Mouse (Mus musculus): ENCODE measurements around the gene Ppp2r5c. TPM values are rescaled to one million over a fixed set of nuclear protein-coding genes. Genes with fewer than 3 reads are reported as not detected.

Gene Ppp2r5c
- polyA plus RNA-seq, 1 experiment = 65.3 TPM

DNA sequence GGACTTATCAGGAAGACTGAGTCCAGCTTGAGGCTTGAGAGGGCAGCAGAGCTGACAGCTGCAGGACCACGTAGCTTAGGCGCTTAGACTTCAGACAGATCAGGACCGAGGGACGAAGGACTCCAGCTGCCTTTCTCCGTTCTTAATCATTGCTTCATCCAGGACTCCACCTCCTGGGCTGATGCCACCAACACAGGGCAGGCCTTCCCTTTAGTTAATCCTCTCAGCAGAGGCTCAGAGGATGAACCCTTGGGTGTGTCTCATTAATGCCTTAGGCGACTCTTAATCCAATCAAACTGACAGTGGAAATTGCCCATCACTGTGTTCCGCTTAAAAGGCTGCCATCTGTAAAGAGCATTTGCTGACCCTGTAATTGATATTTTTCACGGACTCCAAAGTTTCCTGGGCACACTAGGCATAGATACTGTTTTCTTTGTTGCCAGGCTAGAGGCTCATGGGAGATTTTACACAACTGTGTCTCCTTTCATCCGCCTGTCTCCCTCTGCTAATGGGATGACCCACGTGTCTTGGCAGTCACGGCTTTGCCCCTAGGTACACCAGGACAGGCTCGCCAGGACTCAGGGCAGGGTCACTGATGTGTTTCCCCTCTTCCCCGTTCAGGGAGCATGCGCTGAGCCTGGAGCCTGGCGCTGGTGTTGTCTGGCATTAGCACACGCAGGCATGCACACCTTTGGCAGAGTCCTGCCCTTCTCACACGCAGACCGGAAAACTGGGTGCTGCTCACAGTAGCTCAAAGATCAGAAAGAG is 110.1 kb downstream of the Ppp2r5c start:
- no peak for DNase-seq (ENCODE audit: low spot score)

- DNase-seq (ENCODE audit: low spot score) = no peak
These were observed 111.3 kb downstream of the Ppp2r5c start for GRCm38 (mm10) chr12:110558175-110558574.

GRCm38 (mm10) chr12:110563383-110563782 is 116.5 kb downstream of the Ppp2r5c start:
- DNase-seq (ENCODE audit: low spot score) = no peak

DNA sequence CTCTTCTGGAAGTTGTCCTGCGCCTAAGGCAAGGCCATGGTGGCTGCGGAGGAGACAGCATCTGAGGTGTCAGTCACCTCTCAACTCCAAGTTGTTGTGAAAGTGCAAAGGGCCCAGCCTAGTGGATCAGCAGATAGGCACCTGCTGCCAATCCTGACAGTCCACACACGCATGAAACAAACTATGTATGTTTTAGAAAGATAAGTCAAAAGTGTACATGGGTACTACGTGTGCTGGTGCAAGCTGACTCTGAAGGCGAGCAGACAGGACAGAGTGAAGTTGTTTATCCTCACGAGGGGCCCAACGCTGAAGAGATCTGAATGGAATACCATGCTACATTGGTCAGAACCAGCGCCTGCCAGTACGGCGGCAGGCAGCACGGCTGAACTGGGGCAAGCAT is 117.9 kb downstream of the Ppp2r5c start:
- no peak for DNase-seq (ENCODE audit: low spot score)

DNA sequence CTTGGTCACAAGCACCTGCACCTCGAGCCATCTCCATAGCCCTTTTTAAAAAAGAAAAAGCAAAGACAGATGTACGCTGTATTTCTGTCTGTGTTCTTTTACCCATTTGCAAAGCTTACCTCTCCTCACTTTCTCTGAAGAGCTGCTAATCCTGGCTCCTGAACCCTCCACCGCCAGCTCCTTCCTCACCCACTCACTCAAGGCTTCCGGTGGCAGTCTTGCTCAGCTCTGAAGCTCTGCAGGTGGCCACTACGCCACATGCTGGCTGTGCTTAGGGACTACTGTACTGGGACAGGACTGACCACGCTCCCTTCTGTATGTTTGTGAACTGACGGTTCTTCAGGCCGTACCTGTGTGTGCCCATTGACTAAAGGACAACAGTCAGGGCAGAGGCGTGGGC is 119.4 kb downstream of the Ppp2r5c start:
- DNase-seq (ENCODE audit: low spot score) = no peak

DNA sequence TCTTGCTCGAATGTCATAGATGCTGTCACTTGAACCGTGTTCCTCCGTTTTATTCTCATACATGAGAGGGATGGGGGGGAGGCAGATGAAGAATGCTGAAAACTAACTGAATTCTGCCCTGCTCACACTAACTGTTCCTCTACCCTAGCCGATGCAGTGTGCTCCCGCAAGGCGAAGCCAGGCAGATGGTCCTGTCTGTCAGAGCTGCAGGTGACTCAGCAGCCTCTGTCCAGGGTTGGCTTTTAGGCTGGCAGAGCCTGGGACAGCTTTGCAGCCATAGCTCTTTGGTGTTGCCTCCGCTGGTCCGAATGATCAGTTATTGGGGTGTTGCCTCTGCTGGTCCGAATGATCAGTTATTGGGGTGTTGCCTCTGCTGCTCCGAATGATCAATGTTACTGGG is 124.1 kb downstream of the Ppp2r5c start:
- no peak for DNase-seq (ENCODE audit: low spot score)

DNA sequence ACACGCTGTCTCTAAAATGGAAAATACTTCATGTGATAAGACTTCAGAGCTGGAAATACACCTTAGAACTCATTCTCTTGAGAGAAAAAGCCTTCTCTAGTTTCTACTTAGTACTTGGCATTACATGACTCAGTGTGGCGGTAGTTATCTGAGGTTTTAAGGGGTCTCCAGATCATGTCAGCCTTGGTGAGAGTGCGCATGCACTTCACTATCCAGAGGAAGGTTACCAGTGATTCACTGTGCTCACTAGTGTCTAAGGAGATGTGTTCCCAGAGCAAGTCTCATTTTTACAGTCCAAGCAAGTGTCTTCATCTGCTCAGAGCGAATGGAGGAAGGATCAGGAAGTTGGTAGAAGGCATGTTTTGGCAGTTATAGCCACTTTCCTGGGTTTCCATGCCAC is 125.4 kb downstream of the Ppp2r5c start:
- DNase-seq (ENCODE audit: low spot score) = no peak

DNA sequence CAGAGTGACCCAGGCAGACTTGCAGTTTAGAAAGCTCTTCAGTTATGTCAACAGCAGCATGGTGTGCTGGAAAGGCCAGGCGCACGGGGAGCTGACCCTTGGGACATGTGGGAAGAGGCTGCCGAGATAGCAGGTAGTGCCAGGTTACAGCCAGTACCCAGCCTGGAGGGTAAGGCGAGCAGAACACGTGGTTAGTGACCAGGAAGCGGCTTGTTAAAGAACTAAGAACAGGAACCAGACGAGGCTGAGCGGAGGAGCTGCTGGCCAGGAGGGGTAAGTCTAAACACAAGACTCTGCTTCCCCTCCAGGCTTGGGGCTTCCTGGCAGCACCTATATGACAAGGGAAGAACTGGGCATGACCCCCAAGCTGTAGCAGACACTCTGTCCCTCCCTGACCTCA is 126.7 kb downstream of the Ppp2r5c start:
- DNase-seq (ENCODE audit: low spot score) = no peak

DNA sequence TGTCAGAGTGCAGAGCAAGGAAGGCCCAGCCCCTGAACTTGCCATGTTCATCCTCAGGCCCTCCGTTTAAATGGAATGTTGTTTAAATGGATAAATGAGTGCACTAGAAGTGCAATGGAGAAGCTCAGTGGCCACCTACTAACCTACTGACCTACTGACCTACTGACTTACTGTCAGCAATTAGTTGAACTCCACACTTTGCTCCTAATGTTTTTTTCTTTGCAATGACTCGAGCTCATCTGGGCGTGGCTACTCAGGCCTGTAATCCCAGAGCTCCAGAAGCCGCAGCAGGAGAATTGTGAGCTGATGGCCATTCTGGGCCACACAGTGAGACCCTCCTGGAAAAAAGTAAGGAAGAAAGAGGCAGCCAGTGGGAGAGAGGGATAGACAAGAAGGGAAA is 129.0 kb downstream of the Ppp2r5c start:
- DNase-seq (ENCODE audit: low spot score) = no peak

DNA sequence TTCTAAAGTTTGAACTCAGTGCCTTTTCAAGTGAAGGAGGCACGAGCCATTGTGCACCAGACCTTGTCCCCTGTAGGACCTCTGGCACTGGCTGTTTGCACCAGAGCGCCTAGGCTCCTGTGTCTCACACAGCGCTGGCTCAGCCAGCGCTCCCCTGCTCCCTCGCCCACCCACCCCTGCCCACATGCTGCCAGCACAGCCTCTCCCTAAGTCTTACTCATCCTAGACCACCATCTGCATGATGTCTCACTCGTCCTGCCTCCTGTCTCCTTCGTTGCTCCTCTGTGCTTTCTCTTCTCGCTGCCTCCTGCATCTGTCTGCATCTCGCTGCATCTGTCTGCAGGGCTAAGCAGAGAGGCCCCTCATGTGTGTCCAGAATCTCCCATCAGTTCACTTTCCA is 131.4 kb downstream of the Ppp2r5c start:
- DNase-seq (ENCODE audit: low spot score) = no peak

- no peak for DNase-seq (ENCODE audit: low spot score)
These were observed 141.7 kb downstream of the Ppp2r5c start for GRCm38 (mm10) chr12:110588622-110589021.

- DNase-seq (ENCODE audit: low spot score) = no peak
These were observed 143.9 kb downstream of the Ppp2r5c start for GRCm38 (mm10) chr12:110590804-110591259.

GRCm38 (mm10) chr12:110591260-110591883 is 144.5 kb downstream of the Ppp2r5c start:
- peak; percentile 90 for DNase-seq (ENCODE audit: low spot score)

GRCm38 (mm10) chr12:110598527-110598926 is 151.6 kb downstream of the Ppp2r5c start:
- no peak for DNase-seq (ENCODE audit: low spot score)

GRCm38 (mm10) chr12:110599791-110600190 is 152.9 kb downstream of the Ppp2r5c start:
- DNase-seq (ENCODE audit: low spot score) = no peak

DNA sequence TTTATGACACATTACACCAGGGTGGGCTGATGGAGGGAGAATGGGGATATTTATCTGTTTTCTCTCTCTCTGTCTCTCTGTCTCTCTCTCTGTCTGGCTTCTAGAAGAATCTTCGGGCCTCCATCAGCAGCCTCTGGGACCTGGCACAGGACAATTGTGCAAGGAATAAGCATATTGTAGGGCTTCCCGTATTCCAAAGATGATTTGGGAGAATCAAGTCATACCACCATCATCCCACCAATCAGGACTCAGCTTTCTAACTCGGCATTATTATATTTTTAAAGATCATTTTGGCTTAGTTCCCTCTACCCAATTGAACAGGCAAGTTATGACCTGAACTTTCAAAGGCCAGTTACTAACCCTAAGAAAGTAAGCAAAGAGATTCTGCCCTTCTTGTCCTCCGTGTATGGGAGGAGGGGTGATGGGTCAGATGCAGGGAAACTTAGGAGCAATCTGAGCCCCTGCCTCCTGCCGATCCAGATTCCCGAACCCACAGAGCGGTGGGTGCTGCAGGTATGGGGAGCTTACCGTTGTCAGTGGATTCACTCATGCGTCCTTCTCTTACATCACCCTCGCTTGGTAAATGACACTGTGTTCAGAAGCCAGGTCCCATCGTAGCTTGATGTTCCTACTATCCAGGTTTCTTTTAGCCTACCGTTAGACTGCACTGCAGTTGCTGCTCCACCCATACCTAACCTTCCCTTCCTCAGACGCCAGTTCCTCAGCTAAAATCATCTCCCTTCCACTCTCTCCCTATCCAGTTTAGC is 153.5 kb downstream of the Ppp2r5c start:
- DNase-seq (ENCODE audit: low spot score) = no peak

DNA sequence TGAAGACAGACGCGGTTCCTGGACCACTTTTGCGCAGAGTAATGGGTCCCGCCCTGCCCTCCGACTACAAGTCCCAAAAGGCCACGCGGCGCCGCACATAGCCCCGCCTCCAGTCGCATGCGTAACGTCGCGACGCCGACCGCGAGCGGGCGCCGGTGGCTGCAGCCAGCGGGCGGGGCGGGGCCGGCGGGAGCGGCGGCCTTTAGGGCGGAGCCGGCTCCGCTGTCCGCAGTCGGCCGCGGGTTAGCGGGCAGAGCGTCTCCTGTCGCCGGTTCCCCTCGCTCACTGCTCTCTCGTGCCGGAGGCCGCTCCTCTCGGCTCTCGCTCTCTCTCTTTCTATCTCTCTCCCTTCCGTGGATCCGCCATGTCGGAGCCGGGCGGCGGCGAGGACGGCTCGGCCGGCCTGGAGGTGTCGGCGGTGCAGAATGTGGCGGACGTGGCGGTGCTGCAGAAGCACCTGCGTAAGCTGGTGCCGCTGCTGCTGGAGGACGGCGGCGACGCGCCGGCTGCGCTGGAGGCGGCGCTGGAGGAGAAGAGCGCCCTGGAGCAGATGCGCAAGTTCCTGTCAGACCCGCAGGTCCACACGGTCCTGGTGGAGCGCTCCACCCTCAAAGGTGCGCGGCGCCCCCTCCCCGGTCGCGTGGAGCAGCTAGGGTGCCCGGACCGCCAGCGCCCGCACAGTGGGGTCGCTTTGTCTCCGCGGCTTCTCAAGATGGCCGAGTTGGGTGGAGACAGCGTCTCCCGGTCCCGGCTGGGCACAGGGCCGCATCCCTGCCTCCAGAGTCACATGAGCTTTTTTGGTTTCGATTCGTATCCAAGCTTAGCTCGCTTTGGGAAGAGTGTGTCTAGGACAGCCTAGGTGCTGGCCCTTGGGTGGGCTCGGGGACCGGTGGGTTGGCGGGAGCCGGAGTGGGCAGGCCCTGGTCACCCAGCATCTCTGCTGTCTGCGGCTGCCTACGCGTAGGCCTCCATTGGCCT is 154.6 kb downstream of the Ppp2r5c start, which contains the start of gene Dync1h1:
Gene Dync1h1 (plus strand): TSS at position 212 of the 978 bp plus-strand sequence.
- DNase-seq (ENCODE audit: low spot score) = peak; percentile 80

DNA sequence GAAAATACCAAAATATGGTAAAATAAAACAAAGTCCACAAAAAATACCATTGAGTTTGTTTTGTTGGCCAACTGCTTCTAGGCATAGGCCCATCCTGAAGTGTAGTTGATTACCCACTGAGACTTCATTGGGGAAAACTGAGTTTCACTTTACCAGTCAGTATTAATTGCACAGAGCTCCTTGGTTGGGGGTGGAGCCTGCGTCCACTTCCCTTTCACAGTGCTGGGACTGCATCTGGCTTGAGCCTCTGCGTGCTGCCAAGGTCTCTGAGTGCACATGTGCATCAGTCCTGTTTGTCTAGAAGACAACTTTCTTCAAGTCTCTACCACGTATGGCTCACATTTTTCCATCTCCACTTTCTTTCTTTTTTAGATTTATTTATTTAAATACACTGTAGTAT is 159.2 kb downstream of the Ppp2r5c start:
- DNase-seq (ENCODE audit: low spot score) = no peak

DNA sequence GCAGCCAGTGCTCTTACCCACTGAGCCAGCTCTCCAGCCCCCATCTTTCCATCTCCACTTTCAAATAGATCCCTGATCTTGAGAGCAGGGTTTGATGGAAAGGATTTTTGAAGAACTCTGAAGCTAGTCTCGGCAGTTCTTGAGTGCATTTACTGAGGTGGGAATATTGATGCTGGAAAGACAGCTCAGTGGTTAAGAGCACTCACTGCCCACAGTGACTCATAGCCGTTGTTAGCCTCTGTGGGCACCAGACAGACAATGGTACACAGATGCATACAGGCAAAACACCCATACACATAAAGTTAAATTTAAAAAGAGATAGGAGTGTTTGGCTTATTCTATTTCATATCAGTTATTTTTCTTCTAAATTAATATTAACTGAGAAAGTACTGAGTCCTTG is 159.8 kb downstream of the Ppp2r5c start:
- no peak for DNase-seq (ENCODE audit: low spot score)

- DNase-seq (ENCODE audit: low spot score) = peak; percentile 35
These were observed 161.7 kb downstream of the Ppp2r5c start for GRCm38 (mm10) chr12:110608460-110609152.

- DNase-seq (ENCODE audit: low spot score) = no peak
These were observed 162.2 kb downstream of the Ppp2r5c start for GRCm38 (mm10) chr12:110609153-110609497.

Data from urinary bladder, adult 2 months (tissue).